Mouse (Mus musculus): Measurements from ENCODE around the gene Lrrc2. TPM values are rescaled to one million over a fixed set of nuclear protein-coding genes. Genes with fewer than 3 reads are reported as not detected.

The Lrrc2 gene
- under 1 TPM; 0.32 to 0.93 TPM for total RNA-seq (2021)

GRCm38 (mm10) chr9:110951397-110951796 is at the start of gene Lrrc2:
Gene Lrrc2 (plus strand): TSS chr9:110951545.
- DNase-seq (ENCODE audit: low spot score in 2 of 2), result no peak
- intact Hi-C loops (cut with DNase I), result loop anchor here (5.0 kb wide), 1 partner anchor 234 kb away; no protein-coding TSS in a partner anchor

GRCm38 (mm10) chr9:110902271-110902670 is 49.1 kb upstream of the Lrrc2 start:
- intact Hi-C loops (cut with DNase I), result no loop called here
- DNase-seq (ENCODE audit: low spot score in 2 of 2), result no peak

GRCm38 (mm10) chr9:110907201-110907837 is 44.0 kb upstream of the Lrrc2 start:
- intact Hi-C loops (cut with DNase I), result no loop called here
- no peak for DNase-seq (ENCODE audit: low spot score in 2 of 2)

- intact Hi-C loops (cut with DNase I), result no loop called here
Observed at GRCm38 (mm10) chr9:110907838-110908630, 43.3 kb upstream of the Lrrc2 start.

GRCm38 (mm10) chr9:110908631-110909016 is 42.7 kb upstream of the Lrrc2 start:
- intact Hi-C loops (cut with DNase I), result no loop called here
- no peak for DNase-seq (ENCODE audit: low spot score in 2 of 2)

More at GRCm38 (mm10) chr9:110907838-110908630, 43.3 kb upstream of the Lrrc2 start:
- DNase-seq (ENCODE audit: low spot score in 2 of 2), result no peak

- intact Hi-C loops (cut with DNase I), result no loop called here
- DNase-seq (ENCODE audit: low spot score in 2 of 2), result no peak
Observed at GRCm38 (mm10) chr9:110909371-110909967, 41.9 kb upstream of the Lrrc2 start.

- intact Hi-C loops (cut with DNase I), result no loop called here
- DNase-seq (ENCODE audit: low spot score in 2 of 2), result no peak
Observed at GRCm38 (mm10) chr9:110914631-110915236, 36.6 kb upstream of the Lrrc2 start.

GRCm38 (mm10) chr9:110915466-110915865 is 35.9 kb upstream of the Lrrc2 start:
- DNase-seq (ENCODE audit: low spot score in 2 of 2), result no peak
- intact Hi-C loops (cut with DNase I), result no loop called here

GRCm38 (mm10) chr9:110916786-110917185 is 34.6 kb upstream of the Lrrc2 start, which contains the start of gene Fam240a:
Gene Fam240a (minus strand): TSS chr9:110916861.
- intact Hi-C loops (cut with DNase I), result no loop called here
- no peak for DNase-seq (ENCODE audit: low spot score in 2 of 2)

GRCm38 (mm10) chr9:110920665-110921419 is 30.5 kb upstream of the Lrrc2 start:
- intact Hi-C loops (cut with DNase I), result loop anchor here (5.0 kb wide), 1 partner anchor 151 kb away; no protein-coding TSS in a partner anchor

GRCm38 (mm10) chr9:110922759-110923158 is 28.6 kb upstream of the Lrrc2 start:
- intact Hi-C loops (cut with DNase I), result loop anchor here (5.0 kb wide), 1 partner anchor 150 kb away; no protein-coding TSS in a partner anchor
- peak; percentile 47 to 49 for DNase-seq (ENCODE audit: low spot score in 2 of 2)

More at GRCm38 (mm10) chr9:110920665-110921419, 30.5 kb upstream of the Lrrc2 start:
- no peak for DNase-seq (ENCODE audit: low spot score in 2 of 2)

- DNase-seq (ENCODE audit: low spot score in 2 of 2), result no peak
- intact Hi-C loops (cut with DNase I), result no loop called here
Observed at GRCm38 (mm10) chr9:110931573-110931972, 19.8 kb upstream of the Lrrc2 start.

- peak in 1 of 2 experiments; percentile 13 for DNase-seq (ENCODE audit: low spot score in 2 of 2)
- intact Hi-C loops (cut with DNase I), result no loop called here
Observed at GRCm38 (mm10) chr9:110933850-110934437, 17.4 kb upstream of the Lrrc2 start.

GRCm38 (mm10) chr9:110935941-110936340 is 15.4 kb upstream of the Lrrc2 start:
- intact Hi-C loops (cut with DNase I), result no loop called here
- no peak for DNase-seq (ENCODE audit: low spot score in 2 of 2)

- no peak for DNase-seq (ENCODE audit: low spot score in 2 of 2)
- intact Hi-C loops (cut with DNase I), result no loop called here
Observed at GRCm38 (mm10) chr9:110937506-110938490, 13.5 kb upstream of the Lrrc2 start.

- intact Hi-C loops (cut with DNase I), result no loop called here
Observed at GRCm38 (mm10) chr9:110944265-110944664, 7.1 kb upstream of the Lrrc2 start.

GRCm38 (mm10) chr9:110945343-110945742 is 6.0 kb upstream of the Lrrc2 start:
- DNase-seq (ENCODE audit: low spot score in 2 of 2), result no peak
- intact Hi-C loops (cut with DNase I), result no loop called here

More at GRCm38 (mm10) chr9:110944265-110944664, 7.1 kb upstream of the Lrrc2 start:
- DNase-seq (ENCODE audit: low spot score in 2 of 2), result no peak

GRCm38 (mm10) chr9:110945926-110946325 is 5.4 kb upstream of the Lrrc2 start, which contains the start of gene Tdgf1:
Gene Tdgf1 (minus strand): TSS chr9:110946158.
- DNase-seq (ENCODE audit: low spot score in 2 of 2), result no peak
- intact Hi-C loops (cut with DNase I), result no loop called here

All from left cerebral cortex, postnatal 36 days (tissue).